Mouse (Mus musculus) cerebellum, adult 18-20 months (tissue): ENCODE measurements around the gene Nckap5l.

Source experiments
- DNase-seq, 2 experiments: peaks; one replicate each; pipeline ENCODE4 v3.0.0; 2021

Gene Nckap5l

GRCm38 (mm10) chr15:99423884-99424283 is 33.7 kb downstream of the Nckap5l start:
- no peak for DNase-seq

GRCm38 (mm10) chr15:99423131-99423530 is 34.4 kb downstream of the Nckap5l start:
- no peak for DNase-seq

GRCm38 (mm10) chr15:99422551-99422950 is 35.0 kb downstream of the Nckap5l start:
- DNase-seq = no peak

- DNase-seq = no peak
Measured at GRCm38 (mm10) chr15:99421676-99422075, 35.9 kb downstream of the Nckap5l start.

- DNase-seq = no peak
Measured at GRCm38 (mm10) chr15:99421152-99421551, 36.4 kb downstream of the Nckap5l start.

- DNase-seq = no peak
Measured at GRCm38 (mm10) chr15:99420521-99421014, 37.0 kb downstream of the Nckap5l start.

- DNase-seq = no peak
Measured at GRCm38 (mm10) chr15:99420101-99420500, 37.4 kb downstream of the Nckap5l start.

- no peak for DNase-seq
Measured at GRCm38 (mm10) chr15:99417692-99418271, 39.8 kb downstream of the Nckap5l start.

- DNase-seq = no peak
Measured at GRCm38 (mm10) chr15:99416957-99417356, 40.6 kb downstream of the Nckap5l start.

GRCm38 (mm10) chr15:99416348-99416882 is 41.1 kb downstream of the Nckap5l start:
- peak; percentile 82 to 90 for DNase-seq

- DNase-seq = peak; percentile 66 to 74
Measured at GRCm38 (mm10) chr15:99415793-99416192, 41.8 kb downstream of the Nckap5l start.

- no peak for DNase-seq
Measured at GRCm38 (mm10) chr15:99411747-99412146, 45.8 kb downstream of the Nckap5l start.

GRCm38 (mm10) chr15:99408845-99409244 is 48.7 kb downstream of the Nckap5l start:
- no peak for DNase-seq

- no peak for DNase-seq
Measured at GRCm38 (mm10) chr15:99406986-99407570, 50.5 kb downstream of the Nckap5l start.

GRCm38 (mm10) chr15:99405150-99405549 is 52.4 kb downstream of the Nckap5l start:
- no peak for DNase-seq

- DNase-seq = no peak
Measured at GRCm38 (mm10) chr15:99403159-99403889, 54.2 kb downstream of the Nckap5l start.

GRCm38 (mm10) chr15:99400602-99401001 is 56.9 kb downstream of the Nckap5l start:
- no peak for DNase-seq

- no peak for DNase-seq
Measured at GRCm38 (mm10) chr15:99399503-99400245, 57.9 kb downstream of the Nckap5l start.

- DNase-seq = no peak
Measured at GRCm38 (mm10) chr15:99397622-99398021, 59.9 kb downstream of the Nckap5l start.

GRCm38 (mm10) chr15:99396875-99397274 is 60.7 kb downstream of the Nckap5l start:
- DNase-seq = no peak

- DNase-seq = no peak
Measured at GRCm38 (mm10) chr15:99396462-99396861, 61.1 kb downstream of the Nckap5l start.

GRCm38 (mm10) chr15:99393386-99394252 is 63.9 kb downstream of the Nckap5l start:
- DNase-seq = peak in 1 of 2 experiments; percentile 59
